Mouse (Mus musculus): ENCODE results near the gene Cox6b1. TPM values are rescaled to one million over a fixed set of nuclear protein-coding genes. Genes with fewer than 3 reads are reported as not detected.

The Cox6b1 gene
- polyA plus RNA-seq (2015; fragmentation: Nextera tagmentation; extraction: Ambion mirVana) = 1,537 and 1,621 TPM in 2 replicates

DNA sequence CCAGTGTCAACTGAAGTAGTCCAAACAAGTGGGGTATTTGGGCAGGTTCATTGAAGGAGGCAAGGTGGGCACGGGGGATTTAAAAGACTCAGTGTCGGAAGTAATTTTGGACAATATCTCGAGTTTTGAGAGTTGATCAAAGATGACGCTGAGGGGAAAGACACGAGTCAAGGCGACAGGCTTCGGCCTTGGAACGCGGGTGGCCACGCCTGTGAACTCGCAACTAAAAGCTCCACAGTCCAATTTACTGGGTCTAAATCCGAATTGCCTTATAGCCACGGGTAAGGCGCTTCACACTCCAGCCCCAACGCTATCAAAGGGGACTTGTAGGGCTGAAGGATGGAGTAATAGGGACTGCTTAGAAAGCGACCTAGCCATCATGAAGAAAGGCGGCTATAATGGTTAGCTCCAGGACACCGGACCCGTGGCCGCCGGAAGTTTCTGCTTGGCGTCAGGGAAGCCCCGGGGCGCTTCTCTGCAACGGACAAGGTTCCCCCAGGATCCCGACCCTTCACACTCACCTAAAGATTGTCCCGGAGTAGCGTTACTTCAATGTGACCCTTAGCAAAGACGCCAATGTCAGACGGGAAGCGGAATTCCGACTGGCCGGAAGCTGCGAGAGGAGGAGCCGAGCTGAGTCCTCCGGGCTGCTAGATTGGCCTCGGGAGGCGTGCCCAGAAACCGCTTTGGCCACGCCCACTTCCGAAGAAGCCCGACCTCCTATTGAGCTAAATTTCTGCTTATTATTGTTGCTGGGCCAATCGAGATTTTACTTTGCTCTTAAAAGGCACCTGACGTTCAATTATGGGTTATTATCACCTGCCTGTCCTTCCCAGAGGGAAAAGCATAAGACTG, at the start of gene Cox6b1:
Cox6b1 (minus strand) TSS at position 622 of the 855 bp plus-strand sequence.

DNA sequence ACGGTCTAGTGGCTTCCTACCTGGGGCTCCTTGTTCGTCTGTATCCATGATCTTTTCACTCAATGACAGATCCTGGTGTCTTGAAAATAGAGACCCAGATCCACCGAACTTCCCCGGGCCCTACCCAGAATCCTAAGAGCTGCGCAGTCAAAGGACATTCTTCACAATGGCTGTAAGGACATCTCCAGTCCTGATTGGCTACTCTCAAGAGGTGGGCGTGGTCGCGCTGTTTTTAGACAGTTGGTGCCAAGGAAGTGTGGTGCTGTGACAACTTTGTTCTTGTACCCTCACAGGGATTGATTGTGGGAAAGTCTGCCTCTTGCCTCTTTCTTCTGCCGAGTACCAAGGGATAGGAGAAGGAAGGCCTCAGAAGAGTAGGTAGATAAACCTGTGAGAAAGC, 45.5 kb upstream of the Cox6b1 start, which contains the start of gene Pmis2:
Pmis2 (minus strand) TSS at position 126 of the 400 bp plus-strand sequence.

DNA sequence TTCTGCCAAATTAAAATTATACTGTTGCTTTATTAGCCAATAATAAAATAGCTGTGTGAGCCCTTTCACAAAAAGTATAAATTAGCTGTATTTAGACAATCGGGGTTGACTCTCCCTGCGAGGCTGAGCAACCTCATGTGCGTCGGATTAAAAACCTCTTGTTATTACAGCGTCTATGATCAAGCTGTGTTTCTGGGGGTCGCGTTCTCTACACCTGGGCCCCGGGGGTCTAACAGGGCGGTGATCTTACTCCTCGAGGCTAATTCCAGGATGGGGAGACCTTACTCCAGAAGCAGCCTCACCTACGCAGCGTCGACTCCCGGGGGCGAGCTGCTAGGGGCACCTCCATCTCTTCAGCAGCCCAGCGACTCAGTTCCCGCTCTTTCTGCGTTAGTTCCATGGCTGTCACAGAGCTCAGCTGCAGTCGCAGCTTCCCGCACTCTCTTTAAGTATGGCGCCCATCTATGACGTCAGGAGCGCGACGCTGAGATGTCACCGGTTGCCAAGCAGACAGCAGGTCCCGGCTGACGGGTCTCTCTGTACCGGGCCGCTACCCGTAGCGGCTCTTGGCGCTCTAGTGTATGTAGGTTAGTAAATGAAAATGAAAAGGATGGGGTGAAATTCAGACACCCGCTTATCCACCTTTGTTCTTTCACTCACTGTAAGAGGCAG, 38.7 kb upstream of the Cox6b1 start, which contains the start of gene Haus5:
Haus5 (minus strand) TSS at position 466 of the 672 bp plus-strand sequence.

DNA sequence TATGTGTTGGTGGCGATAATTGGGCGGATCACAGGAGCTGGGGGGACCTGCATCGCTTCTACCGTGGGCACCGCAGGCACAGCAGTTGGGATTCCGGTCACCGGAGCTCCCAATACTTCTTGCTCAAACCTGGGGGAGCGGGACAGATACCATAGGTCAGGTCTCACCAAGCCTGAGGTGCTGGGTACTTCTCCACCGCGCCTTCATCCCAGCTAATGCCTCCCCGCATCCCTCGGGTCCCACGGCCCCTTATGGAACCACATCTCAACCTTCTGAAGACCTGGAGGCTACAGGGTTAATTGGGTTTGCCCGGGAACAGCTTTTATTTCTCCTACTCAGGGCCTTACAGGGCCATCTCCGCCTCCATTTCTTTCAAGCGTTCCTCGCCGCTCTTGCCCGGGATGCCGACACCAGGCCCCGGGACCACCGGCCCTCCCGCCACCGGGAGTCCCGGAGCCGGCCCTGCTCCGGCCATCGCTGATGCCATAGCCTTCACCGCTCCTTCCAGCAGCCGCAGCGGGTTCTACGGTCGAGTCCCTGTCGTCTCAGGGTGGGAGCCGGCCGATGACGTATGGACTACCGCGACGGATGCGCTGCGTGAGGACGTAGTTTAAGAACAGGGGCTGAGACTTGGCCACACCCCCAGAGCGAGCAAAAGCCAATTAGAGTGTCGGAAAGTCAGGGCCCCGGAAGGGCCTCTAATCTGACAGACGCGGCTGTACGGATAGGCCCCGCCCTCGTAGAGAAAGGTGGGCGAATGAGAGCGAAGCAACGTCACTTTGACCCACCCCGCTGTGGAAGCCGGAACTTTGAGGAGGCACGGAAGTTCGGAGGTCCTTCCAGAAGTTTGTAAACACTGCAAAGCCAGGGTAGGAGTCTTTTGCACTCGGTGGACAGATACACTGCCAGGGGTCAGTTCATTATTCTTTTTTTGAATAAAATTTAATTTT, 23.9 kb upstream of the Cox6b1 start, which contains the start of gene Rbm42:
Rbm42 (minus strand) TSS at position 727 of the 950 bp plus-strand sequence.

DNA sequence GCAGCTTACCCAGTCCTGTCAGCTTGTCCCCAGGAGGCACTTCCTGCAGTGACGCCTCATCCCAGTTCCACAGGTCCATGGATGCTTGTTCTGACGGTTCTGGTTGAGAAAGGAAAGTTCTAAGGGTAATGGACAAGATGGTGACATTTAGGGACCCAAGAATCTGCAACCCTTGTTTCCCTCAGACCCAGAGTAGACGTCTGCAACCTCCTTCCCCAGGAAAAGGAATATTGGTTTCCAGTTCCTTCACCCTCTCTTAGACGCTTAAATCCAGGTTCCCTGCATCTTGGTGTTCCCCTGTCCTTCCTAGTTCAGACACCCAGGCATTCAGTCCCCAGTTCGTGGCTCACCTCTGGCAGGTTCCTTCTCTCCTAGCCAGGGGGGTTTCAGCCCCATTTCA, 9.8 kb upstream of the Cox6b1 start, which contains the start of gene Etv2:
Etv2 (minus strand) TSS at position 101 of the 400 bp plus-strand sequence.

DNA sequence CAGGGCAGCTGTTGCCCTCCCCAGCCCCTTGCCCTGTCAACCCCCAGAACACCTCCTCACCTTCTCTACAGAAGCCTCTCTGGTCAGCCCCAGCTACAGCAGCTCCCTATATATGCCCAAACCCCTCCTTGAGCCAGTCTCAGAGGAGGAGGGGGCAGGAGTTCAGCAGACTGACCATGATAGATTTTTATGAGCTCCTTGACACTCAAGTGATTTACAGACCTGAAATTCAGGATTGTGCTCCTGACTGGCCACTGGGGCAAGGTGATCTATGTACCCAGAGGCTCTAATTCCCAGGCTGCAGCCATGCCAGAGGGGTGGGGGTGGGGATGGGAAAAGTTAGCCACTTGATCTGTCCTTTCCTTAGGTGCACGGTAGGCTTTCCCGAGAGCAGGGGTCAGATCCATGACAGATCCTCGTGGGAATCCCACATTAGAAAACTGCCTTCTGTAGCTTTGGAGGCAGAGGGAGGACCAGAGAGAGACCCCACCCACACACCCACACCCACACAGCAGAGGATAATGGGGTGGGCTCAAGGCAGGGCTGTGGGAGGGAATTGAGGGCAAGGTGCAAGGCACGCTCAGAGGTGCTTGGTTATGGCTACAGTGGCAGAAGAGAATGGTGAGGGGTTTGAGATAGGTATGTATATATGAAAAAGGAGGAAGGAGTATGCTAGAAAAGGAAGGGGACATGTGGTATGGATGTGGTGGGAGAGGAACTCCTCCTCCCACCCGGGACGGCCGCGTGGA, 13.1 kb downstream of the Cox6b1 start, which contains the start of gene Upk1a:
Upk1a (minus strand) TSS at position 194 of the 749 bp plus-strand sequence.

DNA sequence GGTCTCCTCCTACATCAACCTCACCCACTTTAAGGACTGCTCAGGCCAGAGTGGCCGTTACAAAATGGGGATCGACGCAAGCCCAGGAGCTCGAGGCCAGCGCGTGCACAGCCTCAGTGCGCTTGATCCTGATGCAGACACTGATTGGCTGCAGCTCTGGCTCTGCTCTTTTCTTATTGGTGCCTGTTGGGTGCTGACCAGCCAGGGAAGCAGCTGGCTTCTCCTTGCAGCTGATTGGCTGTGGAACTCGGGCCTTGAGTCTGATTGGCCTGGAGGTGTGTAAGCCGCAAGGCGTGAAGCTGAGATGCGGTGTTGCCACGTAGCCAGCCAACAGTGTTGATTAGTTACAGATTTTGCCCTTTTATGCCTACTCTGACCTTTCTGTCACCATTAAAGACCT, 27.2 kb downstream of the Cox6b1 start, which contains the start of gene Zbtb32:
Zbtb32 (minus strand) TSS at position 124 of the 400 bp plus-strand sequence.

DNA sequence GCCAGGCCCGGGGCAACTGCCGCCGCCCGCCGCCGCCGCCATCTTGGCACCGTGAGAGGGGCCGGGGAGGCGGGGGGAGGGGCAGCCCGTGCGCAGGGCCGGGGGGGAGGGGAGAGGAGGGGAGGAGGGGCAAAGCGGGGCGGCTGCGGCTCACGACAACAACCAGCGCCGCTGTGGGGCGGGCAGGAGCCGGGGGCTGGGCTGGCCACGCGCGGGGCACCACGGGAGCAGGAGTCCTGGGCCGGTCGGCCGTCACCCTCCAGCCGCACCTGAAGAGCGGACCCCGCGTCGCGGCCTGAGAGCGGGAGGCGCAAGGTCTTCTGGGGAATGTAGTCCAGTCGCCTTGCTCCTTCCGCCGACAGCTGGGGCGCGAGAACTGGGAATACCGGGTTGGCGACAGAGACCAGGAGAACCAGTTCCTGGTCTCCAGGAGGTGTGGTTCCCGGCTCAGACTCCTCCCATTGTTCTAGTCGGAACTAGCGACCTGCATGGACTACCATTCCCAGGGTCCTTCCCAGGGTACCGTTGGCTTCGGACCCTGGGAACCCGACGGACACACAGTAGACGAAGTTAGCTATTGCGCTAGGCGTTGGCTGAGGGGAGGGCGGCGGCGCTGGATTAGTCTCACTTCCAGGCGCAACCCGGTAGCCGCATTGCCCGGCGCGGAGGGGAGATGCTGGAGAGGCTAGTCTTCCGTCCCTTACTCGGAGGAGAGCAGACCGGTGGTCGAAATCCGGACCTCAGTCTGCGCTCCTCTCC, 37.1 kb downstream of the Cox6b1 start, which contains the start of gene Kmt2b:
Kmt2b (minus strand) TSS at position 51 of the 759 bp plus-strand sequence.

Small RNA genes lying within 50 kb of the gene (microRNA-seq; reads per million reads assigned to microRNA genes)
- not detected for gene Mir3569

Other genes starting within 250 kb of the Cox6b1 start
- 65.9 and 77.3 TPM in 2 replicates for gene Tyrobp, start 212.4 kb downstream of the Cox6b1 start, polyA plus RNA-seq (2015; fragmentation: Nextera tagmentation; extraction: Ambion mirVana)
- 0.81 and 1.1 TPM in 2 replicates for gene Hcst, start 206.3 kb downstream of the Cox6b1 start, polyA plus RNA-seq (2015; fragmentation: Nextera tagmentation; extraction: Ambion mirVana)
- gene Nfkbid, start 204.4 kb downstream of the Cox6b1 start, polyA plus RNA-seq (2015; fragmentation: Nextera tagmentation; extraction: Ambion mirVana) = 2.8 and 3.3 TPM in 2 replicates
- 663 and 695 TPM in 2 replicates for gene Aplp1, start 180.6 kb downstream of the Cox6b1 start, polyA plus RNA-seq (2015; fragmentation: Nextera tagmentation; extraction: Ambion mirVana)
- gene Kirrel2, start 168.5 kb downstream of the Cox6b1 start, polyA plus RNA-seq (2015; fragmentation: Nextera tagmentation; extraction: Ambion mirVana) = 0.46 and 0.90 TPM in 2 replicates
- gene Nphs1, start 167.8 kb downstream of the Cox6b1 start, polyA plus RNA-seq (2015; fragmentation: Nextera tagmentation; extraction: Ambion mirVana) = 0.06 and 0.13 TPM in 2 replicates
- 0.43 TPM in 1 of 2 replicates, not detected in the other for gene Prodh2, start 132.5 kb downstream of the Cox6b1 start, polyA plus RNA-seq (2015; fragmentation: Nextera tagmentation; extraction: Ambion mirVana)
- gene Arhgap33, start 91.1 kb downstream of the Cox6b1 start, polyA plus RNA-seq (2015; fragmentation: Nextera tagmentation; extraction: Ambion mirVana) = 45.5 and 62.8 TPM in 2 replicates
- 19.0 and 20.8 TPM in 2 replicates for gene Hspb6, start 74.0 kb downstream of the Cox6b1 start, polyA plus RNA-seq (2015; fragmentation: Nextera tagmentation; extraction: Ambion mirVana)
- gene Proser3, start 73.9 kb downstream of the Cox6b1 start, polyA plus RNA-seq (2015; fragmentation: Nextera tagmentation; extraction: Ambion mirVana) = 3.0 and 4.7 TPM in 2 replicates
- gene Lin37, start 66.3 kb downstream of the Cox6b1 start, polyA plus RNA-seq (2015; fragmentation: Nextera tagmentation; extraction: Ambion mirVana) = 51.7 and 55.9 TPM in 2 replicates
- gene U2af1l4, start 62.9 kb downstream of the Cox6b1 start, polyA plus RNA-seq (2015; fragmentation: Nextera tagmentation; extraction: Ambion mirVana) = 102 and 106 TPM in 2 replicates
- gene Gm49396, start 62.8 kb downstream of the Cox6b1 start, polyA plus RNA-seq (2015; fragmentation: Nextera tagmentation; extraction: Ambion mirVana) = 6.7 and 8.0 TPM in 2 replicates
- gene Psenen, start 62.5 kb downstream of the Cox6b1 start, polyA plus RNA-seq (2015; fragmentation: Nextera tagmentation; extraction: Ambion mirVana) = 161 and 167 TPM in 2 replicates
- gene Igflr1, start 60.7 kb downstream of the Cox6b1 start, polyA plus RNA-seq (2015; fragmentation: Nextera tagmentation; extraction: Ambion mirVana) = 1.6 and 4.3 TPM in 2 replicates
- 5.3 and 8.5 TPM in 2 replicates for gene Kmt2b, start 37.4 kb downstream of the Cox6b1 start, polyA plus RNA-seq (2015; fragmentation: Nextera tagmentation; extraction: Ambion mirVana)
- gene Zbtb32, start 27.2 kb downstream of the Cox6b1 start, polyA plus RNA-seq (2015; fragmentation: Nextera tagmentation; extraction: Ambion mirVana) = 0.20 and 0.44 TPM in 2 replicates
- 0.31 and 0.53 TPM in 2 replicates for gene Upk1a, start 13.3 kb downstream of the Cox6b1 start, polyA plus RNA-seq (2015; fragmentation: Nextera tagmentation; extraction: Ambion mirVana)
- gene Etv2, start 9.7 kb upstream of the Cox6b1 start, polyA plus RNA-seq (2015; fragmentation: Nextera tagmentation; extraction: Ambion mirVana) = 0.14 TPM in 1 of 2 replicates, not detected in the other
- 120 and 125 TPM in 2 replicates for gene Rbm42, start 24.2 kb upstream of the Cox6b1 start, polyA plus RNA-seq (2015; fragmentation: Nextera tagmentation; extraction: Ambion mirVana)
- gene Haus5, start 38.8 kb upstream of the Cox6b1 start, polyA plus RNA-seq (2015; fragmentation: Nextera tagmentation; extraction: Ambion mirVana) = 16.8 and 18.2 TPM in 2 replicates
- gene Pmis2, start 45.5 kb upstream of the Cox6b1 start, polyA plus RNA-seq (2015; fragmentation: Nextera tagmentation; extraction: Ambion mirVana) = not detected in 2 replicates
- not detected in 2 replicates for gene 2200002J24Rik, start 72.8 kb upstream of the Cox6b1 start, polyA plus RNA-seq (2015; fragmentation: Nextera tagmentation; extraction: Ambion mirVana)
- gene Atp4a, start 86.1 kb upstream of the Cox6b1 start, polyA plus RNA-seq (2015; fragmentation: Nextera tagmentation; extraction: Ambion mirVana) = 6.1 and 6.3 TPM in 2 replicates
- gene Tmem147, start 103.4 kb upstream of the Cox6b1 start, polyA plus RNA-seq (2015; fragmentation: Nextera tagmentation; extraction: Ambion mirVana) = 359 and 361 TPM in 2 replicates
- 0.43 and 0.98 TPM in 2 replicates for gene Gapdhs, start 117.5 kb upstream of the Cox6b1 start, polyA plus RNA-seq (2015; fragmentation: Nextera tagmentation; extraction: Ambion mirVana)
- gene Sbsn, start 125.3 kb upstream of the Cox6b1 start, polyA plus RNA-seq (2015; fragmentation: Nextera tagmentation; extraction: Ambion mirVana) = 3.3 and 3.7 TPM in 2 replicates
- gene Dmkn, start 137.6 kb upstream of the Cox6b1 start, polyA plus RNA-seq (2015; fragmentation: Nextera tagmentation; extraction: Ambion mirVana) = 5.9 and 7.8 TPM in 2 replicates
- 7.9 and 15.2 TPM in 2 replicates for gene Krtdap, start 161.7 kb upstream of the Cox6b1 start, polyA plus RNA-seq (2015; fragmentation: Nextera tagmentation; extraction: Ambion mirVana)
- 0.37 TPM in 1 of 2 replicates, not detected in the other for gene Ffar2, start 197.6 kb upstream of the Cox6b1 start, polyA plus RNA-seq (2015; fragmentation: Nextera tagmentation; extraction: Ambion mirVana)
- gene Ffar3, start 230.0 kb upstream of the Cox6b1 start, polyA plus RNA-seq (2015; fragmentation: Nextera tagmentation; extraction: Ambion mirVana) = not detected in 2 replicates
- not detected in 2 replicates for gene Ffar1, start 235.4 kb upstream of the Cox6b1 start, polyA plus RNA-seq (2015; fragmentation: Nextera tagmentation; extraction: Ambion mirVana)

Data from neural tube, postnatal 0 days (tissue).